ENCODE assay signal across 24 mouse cellular contexts in genomic region chr9:111854976-111855375, GRCm38 (mm10).
DNase-seq lines count a peak whose midpoint lies in the region; ATAC-seq and TF ChIP-seq lines count a peak whose summit lies in the region.
"Had no signal": no experiment of that assay in that cellular context is flagged by ENCODE, and none has a peak within 500 bp of the region (broad histone marks: within the 10 kb centered on the region; RNA-seq: fewer than 3 reads in every experiment).

No protein-coding gene starts in this region.

- peak; percentile 22 for TF ChIP-seq CTCF in forebrain, postnatal 0 days (IDR thresholded peaks at IDR 0.05; ENCODE audit: low read depth)

- peak; percentile 11; the same call in 1 of the 2 replicates for ATAC-seq in forebrain, embryonic 12.5 days (ENCODE audit: low FRiP score)
- no peak for ATAC-seq in forebrain, embryonic 13.5 days
- no peak for ATAC-seq in forebrain, postnatal 0 days
- ATAC-seq in forebrain, embryonic 15.5 days (replicated peaks) = no peak
- ATAC-seq in midbrain, embryonic 14.5 days (ENCODE audit: low FRiP score, low TSS enrichment) = no peak
- ATAC-seq in midbrain, embryonic 11.5 days (ENCODE audit: low FRiP score) = no peak
- ATAC-seq: activated CD4-positive, CD25-positive, alpha-beta regulatory T cell, adult 4 months; intestine, postnatal 0 days had no signal

- no peak overlapping the region for H3K9ac ChIP-seq in forebrain, embryonic 12.5 days
- H3K9ac ChIP-seq in forebrain, embryonic 13.5 days = no peak overlapping the region
- no peak overlapping the region for H3K9ac ChIP-seq in forebrain, postnatal 0 days
- no peak overlapping the region for H3K9ac ChIP-seq in forebrain, embryonic 15.5 days (replicated peaks)
- no peak overlapping the region for H3K9ac ChIP-seq in midbrain, embryonic 14.5 days (replicated peaks; ENCODE audit: low read length)
- no peak overlapping the region for H3K9ac ChIP-seq in midbrain, embryonic 11.5 days (ENCODE audit: low read length)
- H3K9ac ChIP-seq: embryonic facial prominence, embryonic 12.5 days; embryonic facial prominence, embryonic 15.5 days; heart, embryonic 13.5 days had no signal

- no peaks in the 10 kb centered on the region for H3K4me1 ChIP-seq in forebrain, embryonic 12.5 days
- H3K4me1 ChIP-seq in forebrain, embryonic 13.5 days = 0 out of 2 replicates have a peak, but pooled peaks cover 6% of the 10 kb centered on the region
- H3K4me1 ChIP-seq in forebrain, postnatal 0 days (ENCODE audit: insufficient read depth) = no peaks in the 10 kb centered on the region
- H3K4me1 ChIP-seq in forebrain, embryonic 15.5 days = peaks cover 6% of the 10 kb centered on the region; the same call in 1 of the 2 replicates
- no peaks in the 10 kb centered on the region for H3K4me1 ChIP-seq in midbrain, embryonic 14.5 days (ENCODE audit: control insufficient read depth, insufficient read depth, low read length)
- no peaks in the 10 kb centered on the region for H3K4me1 ChIP-seq in midbrain, embryonic 11.5 days (ENCODE audit: control insufficient read depth, insufficient read depth, low read length)
- H3K4me1 ChIP-seq in embryonic facial prominence, embryonic 10.5 days = no peaks in the 10 kb centered on the region
- H3K4me1 ChIP-seq: embryonic facial prominence, embryonic 12.5 days; embryonic facial prominence, embryonic 15.5 days; heart, embryonic 10.5 days; heart, embryonic 13.5 days had no signal

- DNase-seq in forebrain, postnatal 0 days = no peak
- DNase-seq in midbrain, embryonic 14.5 days = peak; percentile 24
- no peak for DNase-seq in midbrain, embryonic 11.5 days (ENCODE audit: low spot score, missing footprints)
- DNase-seq in retina, postnatal 1 day = peak; percentile 43
- DNase-seq in embryonic facial prominence, embryonic 10.5 days (ENCODE audit: low spot score) = no peak
- DNase-seq: adrenal gland, adult 8-10 months; adrenal gland, postnatal 25 days; cerebellum, adult 18-20 months; cerebellum, adult 9-10 months; cerebellum, postnatal 14 days; gastrocnemius, postnatal 10 days; gastrocnemius, postnatal 36 days; heart, adult 2 months; heart, postnatal 14 days; heart, postnatal 4 days had no signal

- no peaks in the 10 kb centered on the region for H3K27me3 ChIP-seq in forebrain, embryonic 12.5 days
- no peaks in the 10 kb centered on the region for H3K27me3 ChIP-seq in forebrain, embryonic 13.5 days
- no peaks in the 10 kb centered on the region for H3K27me3 ChIP-seq in forebrain, postnatal 0 days (ENCODE audit: insufficient read depth, low read length)
- H3K27me3 ChIP-seq in forebrain, embryonic 15.5 days = no peaks in the 10 kb centered on the region
- no peaks in the 10 kb centered on the region for H3K27me3 ChIP-seq in midbrain, embryonic 14.5 days (ENCODE audit: control insufficient read depth, insufficient read depth, low read length)
- no peaks in the 10 kb centered on the region for H3K27me3 ChIP-seq in midbrain, embryonic 11.5 days (ENCODE audit: control insufficient read depth, insufficient read depth, low read length)
- H3K27me3 ChIP-seq in embryonic facial prominence, embryonic 10.5 days (replicated peaks; ENCODE audit: low read depth, poor library complexity, severe bottlenecking) = no peaks in the 10 kb centered on the region
- H3K27me3 ChIP-seq: embryonic facial prominence, embryonic 12.5 days; embryonic facial prominence, embryonic 15.5 days; heart, embryonic 13.5 days had no signal

- 69% methylated on average over 7 of the region's 7 CpGs for WGBS in forebrain, embryonic 12.5 days
- 53% methylated on average over 7 of the region's 7 CpGs for WGBS in forebrain, embryonic 13.5 days
- WGBS in forebrain, postnatal 0 days = 36% methylated on average over 7 of the region's 7 CpGs
- 40% methylated on average over 7 of the region's 7 CpGs for WGBS in forebrain, embryonic 15.5 days
- 87% methylated on average over 7 of the region's 7 CpGs for WGBS in midbrain, embryonic 14.5 days
- 90% methylated on average over 7 of the region's 7 CpGs for WGBS in midbrain, embryonic 11.5 days
- WGBS in embryonic facial prominence, embryonic 10.5 days = 80% methylated on average over 7 of the region's 7 CpGs

- no peaks in the 10 kb centered on the region for H3K9me3 ChIP-seq in forebrain, embryonic 12.5 days
- H3K9me3 ChIP-seq in forebrain, embryonic 13.5 days (replicated peaks) = no peaks in the 10 kb centered on the region
- no peaks in the 10 kb centered on the region for H3K9me3 ChIP-seq in forebrain, postnatal 0 days (ENCODE audit: low read length)
- H3K9me3 ChIP-seq in forebrain, embryonic 15.5 days = no peaks in the 10 kb centered on the region
- no peaks in the 10 kb centered on the region for H3K9me3 ChIP-seq in midbrain, embryonic 14.5 days (ENCODE audit: control insufficient read depth, low read length)
- no peaks in the 10 kb centered on the region for H3K9me3 ChIP-seq in midbrain, embryonic 11.5 days (ENCODE audit: control insufficient read depth, low read length)
- H3K9me3 ChIP-seq in embryonic facial prominence, embryonic 10.5 days = no peaks in the 10 kb centered on the region
- H3K9me3 ChIP-seq: embryonic facial prominence, embryonic 12.5 days; embryonic facial prominence, embryonic 15.5 days; heart, embryonic 10.5 days; heart, embryonic 13.5 days had no signal

- no peak overlapping the region for H3K4me2 ChIP-seq in forebrain, embryonic 12.5 days
- no peak overlapping the region for H3K4me2 ChIP-seq in forebrain, embryonic 13.5 days
- H3K4me2 ChIP-seq in forebrain, postnatal 0 days (ENCODE audit: low read depth) = no peak overlapping the region
- no peak overlapping the region for H3K4me2 ChIP-seq in forebrain, embryonic 15.5 days (replicated peaks)
- no peak overlapping the region for H3K4me2 ChIP-seq in midbrain, embryonic 14.5 days (ENCODE audit: low read length)
- H3K4me2 ChIP-seq in midbrain, embryonic 11.5 days = no peak overlapping the region
- H3K4me2 ChIP-seq: embryonic facial prominence, embryonic 12.5 days; embryonic facial prominence, embryonic 15.5 days; heart, embryonic 13.5 days had no signal

- no peak overlapping the region for H3K4me3 ChIP-seq in forebrain, embryonic 12.5 days (replicated peaks)
- no peak overlapping the region for H3K4me3 ChIP-seq in forebrain, embryonic 13.5 days
- no peak overlapping the region for H3K4me3 ChIP-seq in forebrain, postnatal 0 days (ENCODE audit: low read depth, low read length)
- no peak overlapping the region for H3K4me3 ChIP-seq in forebrain, embryonic 15.5 days
- no peak overlapping the region for H3K4me3 ChIP-seq in midbrain, embryonic 14.5 days (replicated peaks; ENCODE audit: low read depth, low read length)
- H3K4me3 ChIP-seq in midbrain, embryonic 11.5 days (ENCODE audit: low read depth, low read length) = no peak overlapping the region
- no peak overlapping the region for H3K4me3 ChIP-seq in embryonic facial prominence, embryonic 10.5 days
- H3K4me3 ChIP-seq: embryonic facial prominence, embryonic 12.5 days; embryonic facial prominence, embryonic 15.5 days; heart, adult 2 months; heart, embryonic 10.5 days; heart, embryonic 13.5 days had no signal

- no peaks in the 10 kb centered on the region for H3K36me3 ChIP-seq in forebrain, embryonic 12.5 days (replicated peaks)
- H3K36me3 ChIP-seq in forebrain, embryonic 13.5 days (ENCODE audit: poor library complexity, severe bottlenecking) = no peaks in the 10 kb centered on the region
- H3K36me3 ChIP-seq in forebrain, postnatal 0 days (ENCODE audit: insufficient read depth) = no peaks in the 10 kb centered on the region
- H3K36me3 ChIP-seq in forebrain, embryonic 15.5 days = no peaks in the 10 kb centered on the region
- no peaks in the 10 kb centered on the region for H3K36me3 ChIP-seq in midbrain, embryonic 14.5 days (ENCODE audit: control insufficient read depth, insufficient read depth, low read length)
- no peaks in the 10 kb centered on the region for H3K36me3 ChIP-seq in midbrain, embryonic 11.5 days (ENCODE audit: control insufficient read depth, insufficient read depth, low read length)
- H3K36me3 ChIP-seq in embryonic facial prominence, embryonic 10.5 days (replicated peaks) = no peaks in the 10 kb centered on the region
- H3K36me3 ChIP-seq: embryonic facial prominence, embryonic 12.5 days; embryonic facial prominence, embryonic 15.5 days; heart, embryonic 10.5 days; heart, embryonic 13.5 days had no signal

- no peak overlapping the region for H3K27ac ChIP-seq in forebrain, embryonic 12.5 days
- H3K27ac ChIP-seq in forebrain, embryonic 13.5 days = no peak overlapping the region
- no peak overlapping the region for H3K27ac ChIP-seq in forebrain, postnatal 0 days (ENCODE audit: low read depth, low read length)
- no peak overlapping the region for H3K27ac ChIP-seq in forebrain, embryonic 15.5 days (replicated peaks)
- H3K27ac ChIP-seq in midbrain, embryonic 14.5 days (replicated peaks; ENCODE audit: low read depth, low read length) = no peak overlapping the region
- no peak overlapping the region for H3K27ac ChIP-seq in midbrain, embryonic 11.5 days (ENCODE audit: low read depth, low read length)
- H3K27ac ChIP-seq in embryonic facial prominence, embryonic 10.5 days (replicated peaks) = no peak overlapping the region
- H3K27ac ChIP-seq: embryonic facial prominence, embryonic 12.5 days; embryonic facial prominence, embryonic 15.5 days; heart, adult 2 months; heart, embryonic 10.5 days; heart, embryonic 13.5 days had no signal

Comparison
In these comparisons a context has a peak if more than half of its experiments do, and no peak if none do; other contexts are left out.
1. DNase-seq: peak in midbrain, embryonic 14.5 days (single experiment) and retina, postnatal 1 day (single experiment); none in forebrain, postnatal 0 days (single experiment), midbrain, embryonic 11.5 days (single experiment) and embryonic facial prominence, embryonic 10.5 days (single experiment).